Mouse (Mus musculus): ENCODE results near the gene Kcnk5. TPM values are rescaled to one million over a fixed set of nuclear protein-coding genes. Genes with fewer than 3 reads are reported as not detected.
A peak's percentile ranks its signal among the peaks of the same experiment; 100 is the strongest.

Gene Kcnk5
- polyA plus RNA-seq, 1 experiment, result 6.1 TPM

- no peak for TF ChIP-seq POLR2A (IDR thresholded peaks at IDR 0.05; ENCODE audit: control insufficient read depth, extremely low read depth, insufficient read depth, low read length, poor library complexity)
- TF ChIP-seq CTCF (IDR thresholded peaks at IDR 0.05; ENCODE audit: borderline replicate concordance, control insufficient read depth, extremely low read depth, insufficient read depth, low read length, poor library complexity), result no peak
- no peaks in the 10 kb centered on the region for H3K36me3 ChIP-seq (ENCODE audit: control insufficient read depth, insufficient read depth, low read length)
- H3K4me3 ChIP-seq (ENCODE audit: control insufficient read depth, insufficient read depth, low read length), result no peak within 1 kb of the TSS
- no peaks in the 10 kb centered on the region; the same call in 1 of the 2 replicates for H3K4me1 ChIP-seq (replicated peaks; ENCODE audit: control insufficient read depth, insufficient read depth, low read length)
- no peaks in the 10 kb centered on the region for H3K27me3 ChIP-seq (ENCODE audit: control insufficient read depth, insufficient read depth, low read length)
- 93% methylated on average over 16 of the region's 16 CpGs for WGBS
- DNase-seq, result no peak
- H3K27ac ChIP-seq (ENCODE audit: control insufficient read depth, insufficient read depth, low read length), result no peak within 1 kb of the TSS
These were observed 42.9 kb downstream of the Kcnk5 start, which contains the start of gene Saysd1 for GRCm38 (mm10) chr14:20138484-20139355. TSS of gene Saysd1 (minus strand) at chr14:20138534.

- TF ChIP-seq POLR2A (IDR thresholded peaks at IDR 0.05; ENCODE audit: control insufficient read depth, extremely low read depth, insufficient read depth, low read length, poor library complexity), result no peak
- TF ChIP-seq CTCF (IDR thresholded peaks at IDR 0.05; ENCODE audit: borderline replicate concordance, control insufficient read depth, extremely low read depth, insufficient read depth, low read length, poor library complexity), result no peak
These were observed 46.5 kb downstream of the Kcnk5 start for GRCm38 (mm10) chr14:20134965-20135671.

GRCm38 (mm10) chr14:20128162-20128561 is 53.4 kb downstream of the Kcnk5 start:
- H3K4me3 ChIP-seq (ENCODE audit: control insufficient read depth, insufficient read depth, low read length), result no peak overlapping the region
- no peaks in the 10 kb centered on the region for H3K4me1 ChIP-seq (replicated peaks; ENCODE audit: control insufficient read depth, insufficient read depth, low read length)
- DNase-seq, result no peak
- WGBS, result 91% methylated on average over 6 of the region's 6 CpGs
- no peak overlapping the region for H3K27ac ChIP-seq (ENCODE audit: control insufficient read depth, insufficient read depth, low read length)
- H3K27me3 ChIP-seq (ENCODE audit: control insufficient read depth, insufficient read depth, low read length), result no peaks in the 10 kb centered on the region
- no peak for TF ChIP-seq POLR2A (IDR thresholded peaks at IDR 0.05; ENCODE audit: control insufficient read depth, extremely low read depth, insufficient read depth, low read length, poor library complexity)
- TF ChIP-seq CTCF (IDR thresholded peaks at IDR 0.05; ENCODE audit: borderline replicate concordance, control insufficient read depth, extremely low read depth, insufficient read depth, low read length, poor library complexity), result no peak
- H3K36me3 ChIP-seq (ENCODE audit: control insufficient read depth, insufficient read depth, low read length), result no peaks in the 10 kb centered on the region

More at GRCm38 (mm10) chr14:20134965-20135671, 46.5 kb downstream of the Kcnk5 start:
- H3K4me1 ChIP-seq (replicated peaks; ENCODE audit: control insufficient read depth, insufficient read depth, low read length), result no peaks in the 10 kb centered on the region; the same call in 1 of the 2 replicates
- WGBS, result 96% methylated on average over 10 of the region's 10 CpGs
- H3K27ac ChIP-seq (ENCODE audit: control insufficient read depth, insufficient read depth, low read length), result no peak overlapping the region
- DNase-seq, result no peak
- no peaks in the 10 kb centered on the region for H3K27me3 ChIP-seq (ENCODE audit: control insufficient read depth, insufficient read depth, low read length)
- no peak overlapping the region for H3K4me3 ChIP-seq (ENCODE audit: control insufficient read depth, insufficient read depth, low read length)
- no peaks in the 10 kb centered on the region for H3K36me3 ChIP-seq (ENCODE audit: control insufficient read depth, insufficient read depth, low read length)

GRCm38 (mm10) chr14:20127406-20128087 is 54.1 kb downstream of the Kcnk5 start:
- Histone ChIP-seq H3K27me3 (ENCODE audit: control insufficient read depth, insufficient read depth, low read length) (no peaks in the 10 kb centered on the region), H3K4me3 (ENCODE audit: control insufficient read depth, insufficient read depth, low read length) (no peak overlapping the region), H3K36me3 (ENCODE audit: control insufficient read depth, insufficient read depth, low read length) (no peaks in the 10 kb centered on the region), H3K27ac (ENCODE audit: control insufficient read depth, insufficient read depth, low read length) (no peak overlapping the region), H3K4me1 (replicated peaks; ENCODE audit: control insufficient read depth, insufficient read depth, low read length) (no peaks in the 10 kb centered on the region)
- no peak for DNase-seq
- no peak for TF ChIP-seq POLR2A (IDR thresholded peaks at IDR 0.05; ENCODE audit: control insufficient read depth, extremely low read depth, insufficient read depth, low read length, poor library complexity)
- no peak for TF ChIP-seq CTCF (IDR thresholded peaks at IDR 0.05; ENCODE audit: borderline replicate concordance, control insufficient read depth, extremely low read depth, insufficient read depth, low read length, poor library complexity)
- WGBS, result 95% methylated on average over 15 of the region's 15 CpGs

- H3K4me3 ChIP-seq (ENCODE audit: control insufficient read depth, insufficient read depth, low read length), result no peak overlapping the region
- no peaks in the 10 kb centered on the region for H3K27me3 ChIP-seq (ENCODE audit: control insufficient read depth, insufficient read depth, low read length)
- 4% methylated on average over 5 of the region's 5 CpGs for WGBS
- peak overlapping the region; percentile 20; the same call in 1 of the 2 replicates for H3K27ac ChIP-seq (ENCODE audit: control insufficient read depth, insufficient read depth, low read length)
- peak; percentile 71 for DNase-seq
- H3K4me1 ChIP-seq (replicated peaks; ENCODE audit: control insufficient read depth, insufficient read depth, low read length), result peaks cover 12% of the 10 kb centered on the region
- H3K36me3 ChIP-seq (ENCODE audit: control insufficient read depth, insufficient read depth, low read length), result no peaks in the 10 kb centered on the region
- TF ChIP-seq CTCF (IDR thresholded peaks at IDR 0.05; ENCODE audit: borderline replicate concordance, control insufficient read depth, extremely low read depth, insufficient read depth, low read length, poor library complexity) (no peak), POLR2A (IDR thresholded peaks at IDR 0.05; ENCODE audit: control insufficient read depth, extremely low read depth, insufficient read depth, low read length, poor library complexity) (no peak)
These were observed 60.7 kb downstream of the Kcnk5 start for GRCm38 (mm10) chr14:20120868-20121267.

GRCm38 (mm10) chr14:20120012-20120411 is 61.6 kb downstream of the Kcnk5 start:
- H3K4me1 ChIP-seq (replicated peaks; ENCODE audit: control insufficient read depth, insufficient read depth, low read length), result peaks cover 16% of the 10 kb centered on the region
- WGBS, result 97% methylated on average over 11 of the region's 11 CpGs
- H3K27ac ChIP-seq (ENCODE audit: control insufficient read depth, insufficient read depth, low read length), result no peak overlapping the region
- no peak for DNase-seq
- H3K36me3 ChIP-seq (ENCODE audit: control insufficient read depth, insufficient read depth, low read length), result no peaks in the 10 kb centered on the region
- H3K27me3 ChIP-seq (ENCODE audit: control insufficient read depth, insufficient read depth, low read length), result no peaks in the 10 kb centered on the region
- H3K4me3 ChIP-seq (ENCODE audit: control insufficient read depth, insufficient read depth, low read length), result no peak overlapping the region
- no peak for TF ChIP-seq POLR2A (IDR thresholded peaks at IDR 0.05; ENCODE audit: control insufficient read depth, extremely low read depth, insufficient read depth, low read length, poor library complexity)
- TF ChIP-seq CTCF (IDR thresholded peaks at IDR 0.05; ENCODE audit: borderline replicate concordance, control insufficient read depth, extremely low read depth, insufficient read depth, low read length, poor library complexity), result no peak

Measured in thymus, adult 2 months (tissue).